Mouse (Mus musculus) liver, embryonic 16.5 days (tissue): Measurements from ENCODE around the gene Rhbdl1. TPM values are rescaled to one million over a fixed set of nuclear protein-coding genes. Genes with fewer than 3 reads are reported as not detected.
A peak's percentile ranks its signal among the peaks of the same experiment; 100 is the strongest.

Experiments used
- ATAC-seq: fragments of 200-750 bp; cut with Nextera tagmentation; 2 replicates; pipeline ENCODE4 v1.8.0; 2017; ENCODE audit warnings: low read depth, mild to moderate bottlenecking, moderate number of reproducible peaks, moderate library complexity
- H3K27ac ChIP-seq: fragments of 300-500 bp; sonication (generic); 2 replicates; pipeline ENCODE4 v1.5.1; 2014; ENCODE audit warnings: mild to moderate bottlenecking, low read length
- H3K27me3 ChIP-seq: fragments of 300-500 bp; sonication (generic); 2 replicates; pipeline ENCODE4 v1.6.1; 2014; ENCODE audit warnings: low read depth, low read length, mixed read lengths; ENCODE audit not compliant: control insufficient read depth, insufficient read depth
- H3K36me3 ChIP-seq: fragments of 300-500 bp; sonication (generic); 2 replicates; pipeline ENCODE4 v1.6.1; 2014; ENCODE audit warnings: mild to moderate bottlenecking; ENCODE audit not compliant: control insufficient read depth, insufficient read depth
- H3K4me1 ChIP-seq: fragments of 300-500 bp; sonication (generic); 2 replicates; pipeline ENCODE4 v1.6.1; 2014; ENCODE audit warnings: low read depth, low read length, mixed read lengths; ENCODE audit not compliant: control insufficient read depth
- H3K4me2 ChIP-seq: fragments of 300-500 bp; sonication (generic); 2 replicates; pipeline ENCODE4 v1.6.1; 2014; ENCODE audit warnings: low read depth, low read length, mixed read lengths
- H3K4me3 ChIP-seq: fragments of 300-500 bp; sonication (generic); 2 replicates; pipeline ENCODE4 v1.5.1; 2014; ENCODE audit warnings: low read depth, mild to moderate bottlenecking, low read length
- H3K9ac ChIP-seq: fragments of 300-500 bp; sonication (generic); 2 replicates; pipeline ENCODE4 v1.6.1; 2014; ENCODE audit warnings: low read depth, low read length
- H3K9me3 ChIP-seq: fragments of 300-500 bp; sonication (generic); replicated peaks from 2 replicates; pipeline ENCODE4 v1.6.1; 2016; ENCODE audit warnings: low read length; ENCODE audit not compliant: control insufficient read depth
- WGBS: fragments of 180-500 bp; shearing (Covaris S2); extraction: QIAGEN DNeasy Blood & Tissue Kit; methylation state at CpG from one replicate; pipeline ENCODE4 v1.1.7; 2014; ENCODE audit not compliant: insufficient replicate concordance; 5-methylcytosine and 5-hydroxymethylcytosine counted together
- polyA plus RNA-seq: library from polyadenylated mRNA; unstranded; fragments of >200 nt; fragmentation: Nextera tagmentation; extraction: Ambion mirVana; gene quantifications from 2 replicates; pipeline ENCODE4 v1.2.1, GENCODE M21; 2015

Gene Rhbdl1
- polyA plus RNA-seq, 1 experiment from 2014 or later, result 0.45 TPM

DNA sequence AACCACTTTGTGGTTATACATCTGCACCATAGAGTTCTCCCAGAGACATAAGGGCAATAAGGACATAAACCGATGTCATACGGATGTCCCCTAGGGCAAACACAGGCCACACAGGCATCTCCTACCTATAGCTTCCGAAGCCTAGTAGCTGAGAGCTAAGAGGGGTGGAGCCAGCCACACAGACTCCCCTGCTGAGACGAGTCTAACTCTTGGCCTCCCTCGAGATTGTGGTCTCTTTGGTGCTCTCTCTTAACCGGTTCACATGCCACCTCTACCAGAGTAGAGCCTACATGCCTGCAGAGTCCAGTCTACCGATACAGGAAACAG, 30.4 kb upstream of the Rhbdl1 start:
- Histone ChIP-seq H3K27me3 (no peaks in the 10 kb centered on the region), H3K9ac (peak overlapping the region; percentile 70), H3K27ac (peak overlapping the region; percentile 65), H3K9me3 (no peaks in the 10 kb centered on the region), H3K4me2 (peak overlapping the region; percentile 82), H3K36me3 (no peaks in the 10 kb centered on the region), H3K4me3 (peak overlapping the region; percentile 71), H3K4me1 (peaks cover 20% of the 10 kb centered on the region)
- 5% methylated on average over 7 of the region's 7 CpGs for WGBS
- ATAC-seq, result peak; percentile 31

DNA sequence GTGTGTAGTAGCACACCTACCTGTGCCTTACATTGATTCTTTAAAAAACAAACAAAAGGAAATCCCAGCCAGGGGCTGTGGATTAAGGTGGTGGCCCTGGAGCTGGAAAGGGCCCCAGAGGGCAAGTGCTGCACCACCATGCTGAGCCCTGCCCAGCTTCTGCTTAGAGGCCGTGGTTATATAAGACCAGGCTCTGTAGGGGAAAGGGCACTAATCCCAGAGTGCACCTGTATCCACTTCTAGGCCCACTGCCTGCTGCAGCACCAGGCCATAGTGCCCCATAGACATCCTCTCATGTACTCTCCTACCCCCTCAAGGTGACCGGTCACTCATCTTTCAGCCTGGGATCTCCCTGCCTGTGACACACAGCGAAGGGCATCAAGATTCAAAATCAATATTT, 29.1 kb upstream of the Rhbdl1 start:
- Histone ChIP-seq H3K36me3 (no peaks in the 10 kb centered on the region), H3K9ac (no peak overlapping the region), H3K27ac (no peak overlapping the region), H3K4me2 (no peak overlapping the region), H3K27me3 (no peaks in the 10 kb centered on the region), H3K4me3 (no peak overlapping the region), H3K9me3 (no peaks in the 10 kb centered on the region), H3K4me1 (peaks cover 30% of the 10 kb centered on the region)
- 80% methylated on average over 3 of the region's 3 CpGs for WGBS
- ATAC-seq, result no peak

DNA sequence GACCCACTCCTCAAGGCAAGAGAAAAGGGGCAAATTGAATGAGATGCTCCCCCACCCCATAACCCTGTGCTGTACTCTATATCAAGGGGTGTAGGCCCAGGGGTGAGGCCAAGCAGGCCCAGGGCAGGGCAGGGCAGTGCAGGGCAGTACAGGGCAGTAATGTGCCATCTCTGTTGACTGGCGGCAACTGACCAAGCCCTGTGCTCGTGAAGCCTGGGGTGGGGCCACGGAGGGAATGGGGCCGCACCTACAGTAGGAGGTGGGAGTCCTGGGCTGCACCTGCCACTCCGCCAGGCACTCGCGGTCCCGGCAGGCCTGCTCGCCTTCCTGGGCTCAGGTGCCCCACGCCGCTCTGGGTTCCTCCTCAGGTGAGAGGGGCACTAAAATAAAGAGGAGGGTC, 28.2 kb upstream of the Rhbdl1 start:
- Histone ChIP-seq H3K27me3 (no peaks in the 10 kb centered on the region), H3K4me2 (no peak overlapping the region), H3K36me3 (no peaks in the 10 kb centered on the region), H3K27ac (no peak overlapping the region), H3K9ac (no peak overlapping the region), H3K4me3 (no peak overlapping the region), H3K9me3 (no peaks in the 10 kb centered on the region), H3K4me1 (peaks cover 38% of the 10 kb centered on the region)
- no peak for ATAC-seq
- 77% methylated on average over 11 of the region's 11 CpGs for whole genome bisulfite sequencing

DNA sequence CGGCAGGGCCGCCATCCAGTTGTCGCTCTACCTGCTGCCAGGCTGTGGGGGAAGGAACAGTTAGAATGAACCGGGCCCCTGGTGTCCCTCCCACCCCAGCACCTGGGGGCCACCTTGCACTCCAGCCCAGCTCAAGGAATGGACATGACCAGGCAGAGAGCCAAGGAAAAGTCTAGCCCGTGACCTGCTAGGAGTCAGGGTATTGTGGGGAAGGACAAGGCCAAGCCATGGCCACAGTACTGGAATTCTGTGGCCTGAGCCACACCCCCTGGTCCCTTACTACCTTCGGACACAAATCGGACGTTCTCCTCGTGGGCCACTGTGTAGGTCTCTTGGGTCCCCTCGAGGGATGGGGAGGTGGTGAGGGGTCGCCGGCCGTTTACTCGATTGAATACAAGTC, 27.2 kb upstream of the Rhbdl1 start:
- Histone ChIP-seq H3K9ac (no peak overlapping the region), H3K4me2 (no peak overlapping the region), H3K4me1 (peaks cover 43% of the 10 kb centered on the region), H3K36me3 (no peaks in the 10 kb centered on the region), H3K27ac (no peak overlapping the region), H3K27me3 (no peaks in the 10 kb centered on the region), H3K9me3 (no peaks in the 10 kb centered on the region), H3K4me3 (no peak overlapping the region)
- ATAC-seq, result no peak
- 81% methylated on average over 14 of the region's 14 CpGs for WGBS

DNA sequence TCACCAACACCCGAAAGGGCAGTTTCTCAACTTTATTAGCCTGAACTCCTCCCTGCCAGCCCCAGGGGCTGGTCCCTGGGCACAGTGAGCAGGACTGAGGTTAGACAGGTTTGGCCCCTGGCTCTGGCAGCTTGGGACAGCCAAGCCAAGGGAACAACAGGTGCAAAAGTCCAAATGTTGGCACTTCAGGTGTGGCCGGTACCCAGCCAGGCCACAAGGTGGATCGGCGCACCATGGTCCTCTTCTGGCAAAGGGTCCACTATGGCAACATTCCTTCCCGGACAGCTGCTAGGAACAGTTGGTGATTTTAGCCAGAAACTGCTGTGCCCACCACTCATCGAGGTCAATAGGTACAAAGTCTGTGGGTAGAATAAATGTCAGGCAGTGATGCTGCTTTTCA, 26.6 kb upstream of the Rhbdl1 start:
- Histone ChIP-seq H3K4me2 (no peak overlapping the region), H3K27ac (no peak overlapping the region), H3K4me1 (peaks cover 39% of the 10 kb centered on the region), H3K27me3 (no peaks in the 10 kb centered on the region), H3K9me3 (no peaks in the 10 kb centered on the region), H3K9ac (no peak overlapping the region), H3K4me3 (no peak overlapping the region), H3K36me3 (no peaks in the 10 kb centered on the region)
- no peak for ATAC-seq
- WGBS, result 85% methylated on average over 6 of the region's 6 CpGs

DNA sequence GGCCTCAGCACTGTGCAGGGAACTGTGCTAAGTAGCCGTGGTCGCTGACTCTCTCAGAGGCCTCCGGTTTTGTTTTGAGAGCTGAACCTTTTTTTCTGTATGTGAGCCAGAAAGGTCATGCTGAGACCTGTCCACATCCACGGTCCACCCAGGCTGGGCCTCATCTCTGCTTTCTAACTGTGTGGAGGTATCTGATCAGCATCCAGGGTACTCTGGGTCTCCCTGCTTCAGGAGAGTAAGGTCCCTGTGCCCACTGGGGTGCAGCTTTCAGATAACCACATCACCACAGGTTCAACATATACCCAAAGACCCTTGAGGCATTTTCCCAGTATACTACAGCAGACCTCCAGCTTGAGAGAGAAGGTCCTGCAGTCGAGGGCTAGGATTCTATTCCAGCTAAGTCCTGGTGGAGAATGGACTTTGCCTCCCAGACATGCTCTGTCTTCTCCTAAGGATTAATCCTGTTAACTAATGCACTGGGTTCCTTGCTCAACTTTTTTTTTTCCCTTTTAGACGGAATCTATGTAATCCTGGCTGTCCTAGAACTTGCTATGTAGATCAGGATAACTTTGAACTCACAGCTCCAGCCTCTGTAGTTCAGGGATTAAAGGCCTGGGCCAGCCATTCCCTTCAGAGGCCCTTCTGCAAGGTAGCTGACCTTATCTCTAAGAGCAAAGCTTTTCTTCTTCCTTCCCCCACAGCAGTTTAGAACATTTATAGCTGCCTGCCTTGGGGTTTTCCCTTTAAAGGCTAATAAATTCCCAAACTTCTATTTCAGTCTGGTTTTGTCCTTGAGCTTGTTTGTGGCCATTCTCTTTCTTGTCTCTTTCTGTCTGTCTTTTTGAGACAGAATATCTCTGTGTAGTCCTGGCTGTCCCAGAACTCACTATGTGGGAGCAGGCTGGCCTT, 24.9 kb upstream of the Rhbdl1 start:
- H3K27me3 ChIP-seq, result no peaks in the 10 kb centered on the region
- ATAC-seq, result peak; percentile 7; the same call in 1 of the 2 replicates
- H3K27ac ChIP-seq, result peak overlapping the region; percentile 72
- H3K36me3 ChIP-seq, result no peaks in the 10 kb centered on the region
- peak overlapping the region; percentile 97 for H3K4me2 ChIP-seq
- H3K4me3 ChIP-seq, result peak overlapping the region; percentile 82
- WGBS, result 8% methylated on average over 6 of the region's 6 CpGs
- H3K4me1 ChIP-seq, result peaks cover 25% of the 10 kb centered on the region
- H3K9ac ChIP-seq, result peak overlapping the region; percentile 88
- no peaks in the 10 kb centered on the region for H3K9me3 ChIP-seq

DNA sequence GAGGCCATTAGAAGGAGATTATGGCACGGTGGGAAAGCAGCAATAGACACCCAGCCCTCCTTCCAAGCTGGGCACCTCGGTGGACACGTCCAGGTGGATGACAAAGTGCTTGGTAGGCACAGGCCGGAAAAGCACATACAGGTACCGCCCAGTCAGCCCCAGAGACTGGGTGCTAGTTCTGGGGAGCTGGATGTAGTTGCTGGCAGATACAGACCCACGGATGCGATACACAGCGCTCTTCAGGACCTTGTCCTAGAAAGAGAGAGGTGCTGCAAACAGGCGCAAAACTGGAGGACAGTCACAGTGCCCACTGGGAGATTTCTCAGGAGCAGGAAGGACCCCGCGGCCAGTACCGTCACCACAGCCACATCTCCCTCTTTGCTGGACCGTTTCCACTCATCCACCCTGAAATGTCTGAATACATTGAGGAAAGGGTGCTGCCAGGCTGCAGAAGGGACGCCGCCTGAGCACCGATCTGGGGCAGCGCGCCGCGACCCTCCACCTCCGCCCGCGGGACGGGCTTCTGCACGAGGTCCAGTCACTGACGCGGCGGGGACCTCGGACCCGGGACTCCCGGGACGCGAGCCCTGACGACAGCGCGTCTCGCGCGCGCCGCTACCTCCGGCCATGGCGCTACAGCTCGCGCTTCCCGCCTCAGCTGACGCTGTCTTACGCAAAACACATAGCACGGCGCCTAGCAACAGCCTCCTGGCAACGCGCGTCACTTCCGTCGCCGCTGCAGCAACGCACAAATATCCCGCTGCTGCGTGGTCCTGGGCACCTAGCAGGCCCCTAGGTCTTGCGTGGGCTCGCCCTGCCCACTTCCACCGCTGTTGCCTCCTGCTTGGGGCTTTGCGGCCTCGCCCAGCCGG, 24.0 kb upstream of the Rhbdl1 start, which contains the start of gene Wdr90:
Gene Wdr90, minus strand, starts transcription at position 670 of the 872 bp plus-strand sequence.
- peak within 1 kb of the TSS; percentile 82 for H3K4me3 ChIP-seq
- no peaks in the 10 kb centered on the region for H3K27me3 ChIP-seq
- peak within 1 kb of the TSS; percentile 72 for H3K27ac ChIP-seq
- peak within 1 kb of the TSS; percentile 97 for H3K4me2 ChIP-seq
- WGBS, result 3% methylated on average over 65 of the region's 65 CpGs
- no peaks in the 10 kb centered on the region for H3K36me3 ChIP-seq
- no peaks in the 10 kb centered on the region for H3K9me3 ChIP-seq
- peak; percentile 90 for ATAC-seq
- H3K9ac ChIP-seq, result peak within 1 kb of the TSS; percentile 88
- H3K4me1 ChIP-seq, result peaks cover 23% of the 10 kb centered on the region

DNA sequence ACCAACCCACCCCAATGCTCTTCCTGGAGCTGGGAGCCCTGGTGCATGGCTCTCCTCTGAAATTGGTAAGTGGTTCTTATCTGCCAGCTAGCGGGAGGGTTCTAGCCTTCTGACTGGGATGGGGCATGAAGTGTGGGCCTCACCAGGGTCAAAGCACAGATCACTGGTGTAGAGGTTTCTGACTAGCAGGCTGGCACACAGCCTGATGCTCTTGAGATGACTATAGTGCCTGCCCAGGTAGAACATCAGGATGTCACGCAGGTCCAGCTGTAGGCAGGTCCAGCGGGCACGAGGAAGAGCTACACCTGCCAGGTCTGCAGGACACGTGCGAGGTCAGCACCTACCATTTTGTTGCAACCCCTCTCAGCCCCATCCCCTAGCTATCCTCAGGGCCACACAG, 23.1 kb upstream of the Rhbdl1 start:
- H3K27me3 ChIP-seq, result no peaks in the 10 kb centered on the region
- peak overlapping the region; percentile 97 for H3K4me2 ChIP-seq
- WGBS, result 81% methylated on average over 6 of the region's 6 CpGs
- peak overlapping the region; percentile 88 for H3K9ac ChIP-seq
- H3K36me3 ChIP-seq, result no peaks in the 10 kb centered on the region
- ATAC-seq, result no peak
- H3K9me3 ChIP-seq, result no peaks in the 10 kb centered on the region
- H3K4me1 ChIP-seq, result peaks cover 23% of the 10 kb centered on the region
- no peak overlapping the region; the same call in 1 of the 2 replicates for H3K27ac ChIP-seq
- peak overlapping the region; percentile 82 for H3K4me3 ChIP-seq
